Mouse (Mus musculus) liver, embryonic 14.5 days (tissue): Measurements from ENCODE around the gene Mt3. TPM values are rescaled to one million over a fixed set of nuclear protein-coding genes. Genes with fewer than 3 reads are reported as not detected.

Experiments
- ATAC-seq: fragments of 200-750 bp; cut with Nextera tagmentation; 2 replicates; pipeline ENCODE4 v1.8.0; 2017; ENCODE audit warnings: moderate number of reproducible peaks, mild to moderate bottlenecking, moderate library complexity; ENCODE audit not compliant: insufficient read depth
- DNase-seq, 3 experiments: peaks; one replicate each; pipeline ENCODE4 v3.0.0-alpha.2; 2012 to 2013; ENCODE audit warnings: low read depth in 3 of 3, low spot score in 3 of 3
- H3K27ac ChIP-seq: fragments of 300-500 bp; sonication (generic); 2 replicates; pipeline ENCODE4 v1.5.1; 2014; ENCODE audit warnings: moderate library complexity, mild to moderate bottlenecking, control low read depth, inconsistent platforms
- H3K27me3 ChIP-seq: fragments of 300-500 bp; sonication (generic); 2 replicates; pipeline ENCODE4 v1.6.1; 2014; ENCODE audit warnings: mild to moderate bottlenecking, low read length, moderate library complexity; ENCODE audit not compliant: control insufficient read depth, insufficient read depth
- H3K36me3 ChIP-seq: fragments of 300-500 bp; sonication (generic); replicated peaks from 2 replicates; pipeline ENCODE4 v1.6.1; 2014; ENCODE audit warnings: low read depth; ENCODE audit not compliant: control insufficient read depth, insufficient read depth
- H3K4me1 ChIP-seq, 2 experiments: fragments of 200-500 bp in 1 of 2; fragments of 300-500 bp in 1 of 2; sonication (generic) in 1 of 2; replicated peaks; 2 replicates each; pipeline ENCODE4 v1.6.1; 2012 to 2014; ENCODE audit warnings: antibody characterized with exemption in 1 of 2, inconsistent platforms in 1 of 2, low read length in 1 of 2; ENCODE audit not compliant: control insufficient read depth in 2 of 2, insufficient read depth in 2 of 2
- H3K4me2 ChIP-seq: fragments of 300-500 bp; sonication (generic); 2 replicates; pipeline ENCODE4 v1.6.1; 2014; ENCODE audit warnings: low read depth, mild to moderate bottlenecking, control low read depth, moderate library complexity
- H3K4me3 ChIP-seq, 2 experiments: fragments of 200-500 bp in 1 of 2; fragments of 300-500 bp in 1 of 2; sonication (generic) in 1 of 2; 2 replicates each; pipeline ENCODE4 v1.5.1; 2012 to 2014; ENCODE audit warnings: low read depth in 2 of 2, low read length in 2 of 2, mild to moderate bottlenecking in 2 of 2, control low read depth in 1 of 2, inconsistent platforms in 1 of 2, moderate library complexity in 1 of 2; ENCODE audit not compliant: insufficient read depth in 1 of 2
- H3K9ac ChIP-seq: fragments of 300-500 bp; sonication (generic); replicated peaks from 2 replicates; pipeline ENCODE4 v1.6.1; 2014; ENCODE audit warnings: mild to moderate bottlenecking, control low read depth, moderate library complexity
- H3K9me3 ChIP-seq: fragments of 300-500 bp; sonication (generic); 2 replicates; pipeline ENCODE4 v1.6.1; 2016; ENCODE audit warnings: low read length, mixed read lengths; ENCODE audit not compliant: control insufficient read depth
- CTCF ChIP-seq: IDR thresholded peaks from 2 replicates; pipeline ENCODE4 v1.5.1; 2016; ENCODE audit warnings: antibody characterized with exemption, low read depth, control low read depth
- EP300 ChIP-seq: IDR thresholded peaks from 2 replicates; pipeline ENCODE4 v1.6.1; 2016; ENCODE audit warnings: antibody characterized with exemption, low read depth
- WGBS: fragments of 180-500 bp; shearing (Covaris S2); extraction: QIAGEN DNeasy Blood & Tissue Kit; methylation state at CpG from one replicate; pipeline ENCODE4 v1.1.7; 2014; ENCODE audit not compliant: insufficient replicate concordance; 5-methylcytosine and 5-hydroxymethylcytosine counted together
- polyA plus RNA-seq, 2 experiments: library from polyadenylated mRNA; depleted of rRNA in 1 of 2; stranded (reverse) in 1 of 2; unstranded in 1 of 2; fragments of >200 nt; fragmentation: Nextera tagmentation in 1 of 2; extraction: Ambion mirVana in 1 of 2; gene quantifications; 2 replicates each; pipeline versions ENCODE4 v1.2.1 to v1.2.3; 2012 to 2014

The Mt3 gene
- polyA plus RNA-seq, 2 experiments = 0.10 TPM; not detected in 1

DNA sequence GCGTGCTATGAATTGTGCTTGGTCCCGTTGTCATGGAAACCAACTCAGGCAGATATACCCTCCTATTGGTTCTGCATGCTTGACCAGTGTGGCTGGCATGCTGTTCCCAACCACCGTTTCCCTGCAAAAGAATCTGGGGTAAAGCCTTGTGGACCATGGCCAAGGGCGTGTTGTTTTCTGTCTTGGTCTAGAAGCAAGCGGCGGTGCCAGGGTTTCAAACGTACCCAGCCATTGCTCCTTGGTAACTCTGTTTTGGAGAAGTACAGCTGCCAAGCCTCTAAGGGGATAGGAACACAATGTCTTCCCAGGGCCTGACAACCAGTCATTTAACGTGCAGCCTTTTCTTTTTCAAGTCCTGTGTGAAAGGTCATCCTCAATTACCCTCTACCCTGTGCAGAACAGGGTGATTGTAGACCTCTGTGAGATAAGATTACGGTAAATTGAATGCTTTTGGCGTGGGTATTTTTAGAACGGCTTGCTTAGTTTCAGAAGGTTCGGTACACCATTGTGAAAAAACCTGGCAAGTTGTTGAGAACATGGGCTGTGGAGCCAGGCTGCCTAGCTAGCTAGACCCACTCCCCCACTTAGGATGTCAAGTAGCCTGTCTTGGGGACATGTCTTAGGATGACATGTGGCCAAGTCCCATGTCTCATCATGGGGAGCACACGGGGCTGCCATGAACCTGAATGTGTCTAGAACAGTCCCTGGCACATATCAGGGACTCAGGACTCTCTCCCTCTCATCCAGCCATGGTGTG lies 37.0 kb downstream of the Mt3 start:
- H3K4me1 ChIP-seq = peaks cover 48 to 51% of the 10 kb centered on the region in 2 experiments
- no peak overlapping the region for H3K4me2 ChIP-seq
- no peaks in the 10 kb centered on the region; the same call in 1 of the 2 replicates for H3K27me3 ChIP-seq
- H3K9ac ChIP-seq = no peak overlapping the region
- no peaks in the 10 kb centered on the region for H3K9me3 ChIP-seq
- 52% methylated on average over 13 of the region's 13 CpGs for WGBS
- DNase-seq = no peak
- ATAC-seq = no peak
- H3K27ac ChIP-seq = no peak overlapping the region
- no peaks in the 10 kb centered on the region for H3K36me3 ChIP-seq
- H3K4me3 ChIP-seq = no peak overlapping the region
- TF ChIP-seq EP300 = no peak
- TF ChIP-seq CTCF = no peak

DNA sequence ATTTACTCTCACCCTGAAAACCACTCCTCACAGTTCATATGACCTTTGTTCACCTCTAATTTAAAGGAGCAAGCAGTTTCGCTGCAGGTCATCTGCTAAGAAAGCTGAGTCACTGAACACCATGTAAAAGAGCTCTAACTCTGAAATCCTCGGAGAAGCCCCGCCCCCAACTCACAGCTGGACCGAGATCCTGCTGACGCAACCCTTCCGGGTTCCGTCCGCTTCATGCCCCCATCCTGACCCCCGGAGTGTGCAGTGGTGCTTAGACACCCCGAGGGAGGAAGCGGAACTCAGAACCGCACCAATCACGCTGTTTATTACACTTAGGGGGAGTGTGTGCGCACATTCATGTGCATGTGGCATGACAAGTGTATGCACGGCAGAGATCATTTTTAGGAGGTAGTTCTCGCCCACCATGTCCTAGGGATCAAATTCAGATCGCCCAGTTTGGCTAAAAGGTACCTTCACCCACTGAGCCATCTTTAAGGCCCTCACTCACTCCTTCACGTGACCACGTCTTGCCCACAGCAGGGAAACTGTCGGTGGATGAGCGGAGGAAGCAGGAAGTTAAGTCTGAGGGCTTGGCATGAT lies 38.8 kb downstream of the Mt3 start:
- peaks cover 32 to 37% of the 10 kb centered on the region in 2 experiments for H3K4me1 ChIP-seq
- no peak overlapping the region; the same call in 1 of the 2 replicates for H3K27ac ChIP-seq
- H3K4me3 ChIP-seq = peak overlapping the region; percentile 56 to 65
- DNase-seq (peak in 2 of 3 experiments; percentile 73 to 77), ATAC-seq (peak; percentile 34; the same call in 1 of the 2 replicates)
- no peak for TF ChIP-seq CTCF
- TF ChIP-seq EP300 = no peak
- WGBS = 8% methylated on average over 21 of the region's 21 CpGs
- no peaks in the 10 kb centered on the region; the same call in 1 of the 2 replicates for H3K27me3 ChIP-seq
- peak overlapping the region; percentile 74 for H3K4me2 ChIP-seq
- H3K36me3 ChIP-seq = no peaks in the 10 kb centered on the region
- no peaks in the 10 kb centered on the region for H3K9me3 ChIP-seq
- H3K9ac ChIP-seq = peak overlapping the region; percentile 73

DNA sequence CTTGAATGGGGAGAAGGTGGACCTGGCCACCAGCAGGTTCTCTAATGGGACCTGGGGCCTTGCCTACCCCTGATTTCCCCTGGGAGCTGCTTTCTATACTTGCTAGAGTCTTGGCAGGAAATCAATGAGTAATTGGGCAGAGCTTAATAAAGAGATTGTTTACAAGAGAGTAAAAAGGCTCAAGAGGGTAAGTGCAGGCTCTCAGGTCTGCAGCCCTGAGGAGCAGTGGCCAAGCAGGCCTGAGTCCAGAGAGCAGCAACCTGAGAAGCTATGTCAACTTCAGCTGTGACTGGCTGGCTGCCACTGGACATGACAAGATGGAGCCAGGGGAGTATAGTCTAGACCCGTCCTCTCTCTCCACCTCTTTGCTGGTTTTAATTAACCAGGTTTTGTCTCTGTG lies 40.5 kb downstream of the Mt3 start:
- WGBS = 65% methylated on average over 1 of the region's 1 CpGs
- no peak overlapping the region for H3K4me3 ChIP-seq
- H3K4me1 ChIP-seq = peaks cover 19 to 24% of the 10 kb centered on the region in 2 experiments
- H3K27me3 ChIP-seq = no peaks in the 10 kb centered on the region
- H3K36me3 ChIP-seq = no peaks in the 10 kb centered on the region
- no peaks in the 10 kb centered on the region for H3K9me3 ChIP-seq
- no peak overlapping the region for H3K4me2 ChIP-seq
- no peak overlapping the region for H3K9ac ChIP-seq
- no peak for TF ChIP-seq CTCF
- no peak for TF ChIP-seq EP300
- no peak overlapping the region for H3K27ac ChIP-seq
- ATAC-seq (no peak), DNase-seq (no peak)

DNA sequence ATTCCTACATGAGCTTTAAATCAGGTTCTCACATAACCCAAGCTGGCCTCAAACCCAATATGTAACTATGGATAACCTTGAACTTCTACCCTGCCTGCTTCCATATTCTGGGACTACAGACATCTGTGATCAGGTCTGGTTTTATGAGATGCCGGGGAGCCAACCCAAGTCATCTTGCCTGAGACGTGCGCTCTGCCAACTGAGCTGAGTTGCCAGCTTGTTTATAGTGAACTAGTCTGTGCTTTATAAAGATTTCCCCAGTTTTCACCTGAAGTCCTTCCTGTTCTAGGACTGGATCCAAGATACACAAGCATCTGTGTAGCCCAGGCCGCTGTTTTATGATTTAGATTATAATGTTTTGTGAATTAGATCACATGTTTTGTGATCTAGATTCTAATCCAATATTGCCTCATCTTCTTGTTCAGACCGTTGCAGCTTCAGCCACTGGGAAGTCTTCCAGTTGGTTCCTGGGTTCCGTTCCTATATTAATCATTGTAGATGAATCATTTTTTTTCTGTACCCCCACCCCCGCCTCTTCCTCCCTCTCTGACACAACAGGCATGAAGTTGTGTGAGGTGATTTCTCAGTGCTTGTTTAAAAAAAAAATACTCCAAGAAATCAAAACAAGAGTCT lies 42.3 kb downstream of the Mt3 start:
- no peak overlapping the region for H3K27ac ChIP-seq
- H3K4me3 ChIP-seq = no peak overlapping the region
- no peak for DNase-seq
- no peaks in the 10 kb centered on the region for H3K27me3 ChIP-seq
- no peaks in the 10 kb centered on the region for H3K36me3 ChIP-seq
- H3K4me1 ChIP-seq = peaks cover 15 to 16% of the 10 kb centered on the region in 2 experiments
- no peak for TF ChIP-seq EP300
- no peak for TF ChIP-seq CTCF
- H3K4me2 ChIP-seq = no peak overlapping the region
- H3K9ac ChIP-seq = no peak overlapping the region
- no peak for ATAC-seq
- 74% methylated on average over 7 of the region's 7 CpGs for WGBS
- no peaks in the 10 kb centered on the region for H3K9me3 ChIP-seq
